12 mouse cellular contexts compared by ENCODE assay signal in the genomic region with DNA sequence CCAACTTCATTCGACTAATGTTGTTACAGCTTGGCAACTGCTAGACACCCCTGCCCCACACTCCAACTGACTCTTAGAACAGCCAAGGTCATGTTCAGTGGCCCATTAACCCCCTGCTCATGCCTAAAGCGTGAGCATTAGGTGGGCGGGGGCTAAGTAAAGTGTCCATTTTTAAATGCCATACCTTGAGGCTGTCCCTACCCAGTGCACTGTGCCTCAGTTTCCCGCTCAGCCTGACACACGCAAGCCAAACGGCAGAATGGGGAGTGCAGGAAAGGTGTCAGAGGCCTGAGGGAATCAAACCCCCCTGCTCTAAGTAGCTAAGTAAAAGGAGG. TPM values are rescaled to one million over a fixed set of nuclear protein-coding genes. Genes with fewer than 3 reads are reported as not detected.
DNase-seq lines count a peak whose midpoint lies in the region; ATAC-seq and TF ChIP-seq lines count a peak whose summit lies in the region.
"Had no signal": no experiment of that assay in that cellular context is flagged by ENCODE, and none has a peak within 500 bp of the region (broad histone marks: within the 10 kb centered on the region; RNA-seq: fewer than 3 reads in every experiment).

No protein-coding gene starts in this region.

- 34% methylated on average over 6 of the region's 6 CpGs for WGBS in heart, embryonic 10.5 days
- 14% methylated on average over 6 of the region's 6 CpGs for WGBS in forebrain, embryonic 16.5 days
- WGBS in midbrain, embryonic 11.5 days, result 12% methylated on average over 6 of the region's 6 CpGs

- peaks cover 25% of the 10 kb centered on the region for H3K4me1 ChIP-seq in heart, embryonic 10.5 days
- H3K4me1 ChIP-seq in ES-Bruce4 (ENCODE audit: control insufficient read depth, insufficient read depth, low read length), result peaks cover 8% of the 10 kb centered on the region
- H3K4me1 ChIP-seq in forebrain, embryonic 16.5 days (replicated peaks; ENCODE audit: control insufficient read depth, insufficient read depth, low read length), result peaks cover 19% of the 10 kb centered on the region
- peaks cover 30% of the 10 kb centered on the region for H3K4me1 ChIP-seq in midbrain, embryonic 11.5 days (ENCODE audit: control insufficient read depth, insufficient read depth, low read length)

- no peaks in the 10 kb centered on the region for H3K9me3 ChIP-seq in heart, embryonic 10.5 days
- H3K9me3 ChIP-seq in ES-Bruce4 (replicated peaks; ENCODE audit: control insufficient read depth, insufficient read depth, low read length, poor library complexity, severe bottlenecking), result no peaks in the 10 kb centered on the region
- H3K9me3 ChIP-seq in forebrain, embryonic 16.5 days (ENCODE audit: control insufficient read depth, low read length), result no peaks in the 10 kb centered on the region
- H3K9me3 ChIP-seq in midbrain, embryonic 11.5 days (ENCODE audit: control insufficient read depth, low read length), result no peaks in the 10 kb centered on the region

- no peak for TF ChIP-seq POLR2A in ES-Bruce4 (IDR thresholded peaks at IDR 0.05; ENCODE audit: insufficient read depth, low read length)

- intact Hi-C loops in gastrocnemius, postnatal 14 days (cut with DNase I; ENCODE audit: low total_unique reads), result no loop called here

- no peak overlapping the region for H3K4me3 ChIP-seq in heart, embryonic 10.5 days
- no peak overlapping the region for H3K4me3 ChIP-seq in ES-Bruce4 (ENCODE audit: low read depth, low read length)
- H3K4me3 ChIP-seq in forebrain, embryonic 16.5 days (replicated peaks; ENCODE audit: low read length), result no peak overlapping the region
- no peak overlapping the region for H3K4me3 ChIP-seq in midbrain, embryonic 11.5 days (ENCODE audit: low read depth, low read length)
- H3K4me3 ChIP-seq: erythroblast, embryonic 14.5 days; left cerebral cortex, adult 2 months had no signal

- H3K36me3 ChIP-seq in heart, embryonic 10.5 days, result no peaks in the 10 kb centered on the region
- H3K36me3 ChIP-seq in ES-Bruce4 (ENCODE audit: control insufficient read depth, insufficient read depth, low read length, poor library complexity, severe bottlenecking), result no peaks in the 10 kb centered on the region
- H3K36me3 ChIP-seq in forebrain, embryonic 16.5 days (ENCODE audit: control insufficient read depth, insufficient read depth), result no peaks in the 10 kb centered on the region
- H3K36me3 ChIP-seq in midbrain, embryonic 11.5 days (ENCODE audit: control insufficient read depth, insufficient read depth, low read length), result no peaks in the 10 kb centered on the region

- no peak overlapping the region for H3K9ac ChIP-seq in ES-Bruce4 (ENCODE audit: low read depth, poor library complexity, severe bottlenecking)
- no peak overlapping the region for H3K9ac ChIP-seq in forebrain, embryonic 16.5 days (replicated peaks; ENCODE audit: low read depth, low read length)
- H3K9ac ChIP-seq in midbrain, embryonic 11.5 days (ENCODE audit: low read length), result peak overlapping the region; percentile 33; the same call in 1 of the 2 replicates

- H3K27ac ChIP-seq in heart, embryonic 10.5 days, result peak overlapping the region; percentile 62
- H3K27ac ChIP-seq in ES-Bruce4 (ENCODE audit: insufficient read depth, low read length), result peak overlapping the region; percentile 22
- peak overlapping the region; percentile 41; the same call in 1 of the 2 replicates for H3K27ac ChIP-seq in forebrain, embryonic 16.5 days (ENCODE audit: low read length)
- H3K27ac ChIP-seq in midbrain, embryonic 11.5 days (ENCODE audit: low read depth, low read length), result peak overlapping the region; percentile 86
- H3K27ac ChIP-seq: left cerebral cortex, adult 2 months had no signal

- H3K27me3 ChIP-seq in heart, embryonic 10.5 days (ENCODE audit: insufficient read depth, poor library complexity, severe bottlenecking), result peaks cover 55% of the 10 kb centered on the region
- H3K27me3 ChIP-seq in ES-Bruce4 (ENCODE audit: control insufficient read depth, insufficient read depth, low read length, poor library complexity, severe bottlenecking), result no peaks in the 10 kb centered on the region
- no peaks in the 10 kb centered on the region for H3K27me3 ChIP-seq in forebrain, embryonic 16.5 days (replicated peaks; ENCODE audit: control insufficient read depth, insufficient read depth, low read length)
- H3K27me3 ChIP-seq in midbrain, embryonic 11.5 days (ENCODE audit: control insufficient read depth, insufficient read depth, low read length), result no peaks in the 10 kb centered on the region

- TF ChIP-seq EP300 in ES-Bruce4 (IDR thresholded peaks at IDR 0.05; ENCODE audit: insufficient read depth, low read depth, low read length), result peak; percentile 55; the same call in 1 of the 2 replicates

- no peak for ATAC-seq in forebrain, embryonic 16.5 days
- peak; percentile 62 for ATAC-seq in midbrain, embryonic 11.5 days (ENCODE audit: low FRiP score)
- ATAC-seq: intestine, postnatal 0 days had no signal

- TF ChIP-seq CTCF in ES-Bruce4 (IDR thresholded peaks at IDR 0.05; ENCODE audit: low read depth, low read length), result no peak

- H3K4me2 ChIP-seq in forebrain, embryonic 16.5 days (ENCODE audit: low read length), result no peak overlapping the region
- H3K4me2 ChIP-seq in midbrain, embryonic 11.5 days, result no peak overlapping the region

- DNase-seq in heart, embryonic 10.5 days (ENCODE audit: low spot score), result no peak
- DNase-seq in heart, adult 8-10 months (ENCODE audit: low spot score), result no peak
- DNase-seq in midbrain, embryonic 11.5 days (ENCODE audit: low spot score, missing footprints), result peak; percentile 90
- no peak for DNase-seq in left cerebral cortex, adult 18-20 months (ENCODE audit: low spot score in 2 of 2)
- no peak for DNase-seq in gastrocnemius, postnatal 14 days
- no peak for DNase-seq in cerebellum, adult 8-10 months
- DNase-seq: cerebellum, adult 2 months had no signal

RNA-seq across cellular contexts. Expression of a gene that starts 12.6 kb away (rescaled TPM):
- 49.8 and 75.4 TPM in 2 replicates for polyA plus RNA-seq in heart, embryonic 10.5 days (2016; fragmentation: Nextera tagmentation; extraction: Ambion mirVana)
- total RNA-seq in heart, adult 8-10 months (2022), result 100 to 1,000 TPM; 733 to 828 (median 798) TPM
- polyA plus RNA-seq in ES-Bruce4 (2011; ENCODE audit: insufficient read depth, insufficient read length, low read depth, missing spikeins), result 6.5 and 9.0 TPM in 2 replicates
- 10.7 and 11.0 TPM in 2 replicates for polyA plus RNA-seq in forebrain, embryonic 16.5 days (2015; fragmentation: Nextera tagmentation; extraction: Ambion mirVana)
- polyA plus RNA-seq in midbrain, embryonic 11.5 days (2014; fragmentation: Nextera tagmentation; extraction: Ambion mirVana), result 6.9 and 9.3 TPM in 2 replicates
- 10 to 100 TPM; 36.7 to 39.6 TPM for total RNA-seq in left cerebral cortex, adult 18-20 months (2021)
- 100 to 1,000 TPM; 176 to 217 TPM for total RNA-seq in gastrocnemius, postnatal 14 days (2021)

RNA-seq across cellular contexts. Expression of a gene that starts 13.7 kb away (rescaled TPM):
- polyA plus RNA-seq in heart, embryonic 10.5 days (2016; fragmentation: Nextera tagmentation; extraction: Ambion mirVana), result 0.16 and 0.23 TPM in 2 replicates
- total RNA-seq in heart, adult 8-10 months (2022), result 1 to 10 TPM in 3 of 4 experiments, under 1 TPM in 1; 0.52 to 1.8 (median 1.3) TPM
- not detected in 2 replicates for polyA plus RNA-seq in ES-Bruce4 (2011; ENCODE audit: insufficient read depth, insufficient read length, low read depth, missing spikeins)
- polyA plus RNA-seq in forebrain, embryonic 16.5 days (2015; fragmentation: Nextera tagmentation; extraction: Ambion mirVana), result 0.32 and 0.36 TPM in 2 replicates
- polyA plus RNA-seq in midbrain, embryonic 11.5 days (2014; fragmentation: Nextera tagmentation; extraction: Ambion mirVana), result 0.22 and 0.25 TPM in 2 replicates
- not detected for total RNA-seq in left cerebral cortex, adult 18-20 months (2021)
- total RNA-seq in gastrocnemius, postnatal 14 days (2021), result under 1 TPM in 1 of 2 experiments, not detected in 1; 0.09 TPM
- polyA plus RNA-seq: erythroblast, embryonic 14.5 days; intestine, postnatal 0 days had no signal

RNA-seq across cellular contexts. Expression of a gene that starts 42.1 kb away (rescaled TPM):
- polyA plus RNA-seq in heart, embryonic 10.5 days (2016; fragmentation: Nextera tagmentation; extraction: Ambion mirVana), result 0.09 and 0.20 TPM in 2 replicates
- under 1 TPM in 2 of 4 experiments, not detected in 2; 0.23 to 0.44 TPM for total RNA-seq in heart, adult 8-10 months (2022)
- 0.21 and 0.27 TPM in 2 replicates for polyA plus RNA-seq in ES-Bruce4 (2011; ENCODE audit: insufficient read depth, insufficient read length, low read depth, missing spikeins)
- 0.06 TPM in 1 of 2 replicates, not detected in the other for polyA plus RNA-seq in forebrain, embryonic 16.5 days (2015; fragmentation: Nextera tagmentation; extraction: Ambion mirVana)
- 0.07 and 0.15 TPM in 2 replicates for polyA plus RNA-seq in midbrain, embryonic 11.5 days (2014; fragmentation: Nextera tagmentation; extraction: Ambion mirVana)
- total RNA-seq in left cerebral cortex, adult 18-20 months (2021), result not detected
- not detected for total RNA-seq in gastrocnemius, postnatal 14 days (2021)
- total RNA-seq: left cerebral cortex, adult 2 months had no signal

Comparison
In these comparisons a context has a peak if more than half of its experiments do, and no peak if none do; other contexts are left out.
1. H3K27ac ChIP-seq: peak in every context shown above with its lines; median percentile 86 in midbrain, embryonic 11.5 days; 62 in heart, embryonic 10.5 days; 41 in forebrain, embryonic 16.5 days; 22 in ES-Bruce4.